ENCODE assay signal across 11 mouse cellular contexts in the genomic region with DNA sequence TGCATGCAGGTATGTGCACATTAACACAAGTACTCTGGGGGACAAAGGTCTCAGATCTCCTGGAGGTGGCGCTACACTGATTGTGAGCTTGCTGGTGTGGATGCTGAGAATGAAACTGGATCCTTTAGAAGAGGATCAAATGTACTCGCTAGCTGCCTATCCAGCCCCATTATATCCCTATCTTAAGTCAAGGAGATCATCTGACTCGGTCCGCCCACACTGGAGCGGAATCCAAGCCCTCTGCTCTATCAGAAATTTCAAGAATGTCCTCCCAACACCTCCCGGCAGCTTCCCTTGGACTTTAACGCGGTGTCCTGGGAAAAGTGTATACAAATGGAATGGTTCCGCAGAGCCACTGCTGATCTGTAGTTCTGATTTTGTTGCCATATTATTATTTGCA.
DNase-seq lines count a peak whose midpoint lies in the region; ATAC-seq and TF ChIP-seq lines count a peak whose summit lies in the region.
"Had no signal": no experiment of that assay in that cellular context is flagged by ENCODE, and none has a peak within 500 bp of the region (broad histone marks: within the 10 kb centered on the region; RNA-seq: fewer than 3 reads in every experiment).

No protein-coding gene starts in this region.

- intact Hi-C loops in heart, postnatal 14 days (cut with DNase I) = no loop called here

- no peak for TF ChIP-seq POLR2A in cerebellum, adult 2 months (IDR thresholded peaks at IDR 0.05; ENCODE audit: borderline replicate concordance, insufficient read depth, low read length)

- no peaks in the 10 kb centered on the region for H3K27me3 ChIP-seq in embryonic facial prominence, embryonic 14.5 days (replicated peaks; ENCODE audit: control insufficient read depth, insufficient read depth, low read length)
- H3K27me3 ChIP-seq in embryonic facial prominence, embryonic 10.5 days (replicated peaks; ENCODE audit: low read depth, poor library complexity, severe bottlenecking) = no peaks in the 10 kb centered on the region
- no peaks in the 10 kb centered on the region for H3K27me3 ChIP-seq in lung, embryonic 15.5 days
- no peaks in the 10 kb centered on the region for H3K27me3 ChIP-seq in cerebellum, adult 2 months (ENCODE audit: control insufficient read depth, insufficient read depth, low read length)
- H3K27me3 ChIP-seq: embryonic facial prominence, embryonic 13.5 days had no signal

- H3K9ac ChIP-seq in embryonic facial prominence, embryonic 14.5 days (ENCODE audit: low read depth, low read length) = no peak overlapping the region
- H3K9ac ChIP-seq in lung, embryonic 15.5 days = no peak overlapping the region
- H3K9ac ChIP-seq: embryonic facial prominence, embryonic 13.5 days; forebrain, postnatal 0 days had no signal

- no peak overlapping the region for H3K4me3 ChIP-seq in embryonic facial prominence, embryonic 14.5 days (ENCODE audit: low read depth, low read length)
- no peak overlapping the region for H3K4me3 ChIP-seq in embryonic facial prominence, embryonic 10.5 days
- H3K4me3 ChIP-seq in lung, embryonic 15.5 days = no peak overlapping the region
- H3K4me3 ChIP-seq in cerebellum, adult 2 months (replicated peaks; ENCODE audit: insufficient read depth, low read depth, low read length) = no peak overlapping the region
- H3K4me3 ChIP-seq: embryonic facial prominence, embryonic 13.5 days had no signal

- TF ChIP-seq CTCF in cerebellum, adult 2 months (IDR thresholded peaks at IDR 0.05; ENCODE audit: borderline replicate concordance, insufficient read depth, low read depth, low read length) = no peak

- no peak overlapping the region for H3K4me2 ChIP-seq in embryonic facial prominence, embryonic 14.5 days (ENCODE audit: low read depth, low read length)
- H3K4me2 ChIP-seq in lung, embryonic 15.5 days = no peak overlapping the region
- H3K4me2 ChIP-seq: embryonic facial prominence, embryonic 13.5 days had no signal

- WGBS in embryonic facial prominence, embryonic 14.5 days = 76% methylated on average over 9 of the region's 9 CpGs
- WGBS in embryonic facial prominence, embryonic 10.5 days = 86% methylated on average over 9 of the region's 9 CpGs
- 42% methylated on average over 9 of the region's 9 CpGs for WGBS in lung, embryonic 15.5 days
- WGBS in cerebellum, adult 2 months = 96% methylated on average over 9 of the region's 9 CpGs

- DNase-seq in embryonic facial prominence, embryonic 14.5 days (ENCODE audit: low spot score) = peak; percentile 16
- DNase-seq in embryonic facial prominence, embryonic 10.5 days (ENCODE audit: low spot score) = no peak
- DNase-seq in R1 (ENCODE audit: low read depth, low spot score) = peak; percentile 75
- peak; percentile 27 to 29 for DNase-seq in heart, postnatal 14 days
- DNase-seq in spleen, postnatal 36 days (ENCODE audit: low spot score in 2 of 2) = no peak
- DNase-seq in adrenal gland, postnatal 14 days = no peak
- no peak for DNase-seq in cerebellum, adult 2 months
- DNase-seq: cerebellum, adult 9-10 months; forebrain, postnatal 0 days had no signal

- H3K9me3 ChIP-seq in embryonic facial prominence, embryonic 14.5 days (ENCODE audit: control insufficient read depth, low read length) = no peaks in the 10 kb centered on the region
- H3K9me3 ChIP-seq in embryonic facial prominence, embryonic 10.5 days = no peaks in the 10 kb centered on the region
- H3K9me3 ChIP-seq in lung, embryonic 15.5 days = no peaks in the 10 kb centered on the region
- H3K9me3 ChIP-seq: embryonic facial prominence, embryonic 13.5 days had no signal

- ATAC-seq in embryonic facial prominence, embryonic 14.5 days (ENCODE audit: low read depth) = peak; percentile 44; the same call in 1 of the 2 replicates
- peak; percentile 57; the same call in 1 of the 2 replicates for ATAC-seq in lung, embryonic 15.5 days (ENCODE audit: borderline replicate concordance, extremely low read depth, low FRiP score, low TSS enrichment)
- ATAC-seq: forebrain, postnatal 0 days had no signal

- 0 out of 2 replicates have a peak, but pooled peaks cover 4% of the 10 kb centered on the region for H3K4me1 ChIP-seq in embryonic facial prominence, embryonic 14.5 days (ENCODE audit: control insufficient read depth, insufficient read depth, low read length)
- peaks cover 4% of the 10 kb centered on the region; the same call in 1 of the 2 replicates for H3K4me1 ChIP-seq in embryonic facial prominence, embryonic 10.5 days
- peaks cover 14% of the 10 kb centered on the region for H3K4me1 ChIP-seq in lung, embryonic 15.5 days
- H3K4me1 ChIP-seq in cerebellum, adult 2 months (ENCODE audit: control insufficient read depth, insufficient read depth, low read length) = no peaks in the 10 kb centered on the region

- H3K36me3 ChIP-seq in embryonic facial prominence, embryonic 14.5 days (ENCODE audit: control insufficient read depth, insufficient read depth, low read length) = peaks cover 29% of the 10 kb centered on the region
- peaks cover 44% of the 10 kb centered on the region for H3K36me3 ChIP-seq in embryonic facial prominence, embryonic 10.5 days (replicated peaks)
- H3K36me3 ChIP-seq in lung, embryonic 15.5 days = peaks cover 14% of the 10 kb centered on the region; the same call in 1 of the 2 replicates

- no peak overlapping the region for H3K27ac ChIP-seq in embryonic facial prominence, embryonic 14.5 days (replicated peaks; ENCODE audit: low read depth, low read length)
- no peak overlapping the region for H3K27ac ChIP-seq in embryonic facial prominence, embryonic 10.5 days (replicated peaks)
- peak overlapping the region; percentile 3; the same call in 1 of the 2 replicates for H3K27ac ChIP-seq in lung, embryonic 15.5 days
- H3K27ac ChIP-seq in cerebellum, adult 2 months (ENCODE audit: insufficient read depth, low read length) = no peak overlapping the region
- H3K27ac ChIP-seq: embryonic facial prominence, embryonic 13.5 days had no signal

Comparison
In these comparisons a context has a peak if more than half of its experiments do, and no peak if none do; other contexts are left out.
1. DNase-seq: peak in embryonic facial prominence, embryonic 14.5 days (single experiment), R1 (single experiment) and heart, postnatal 14 days (2 of 2); none in embryonic facial prominence, embryonic 10.5 days (single experiment), spleen, postnatal 36 days (0 of 2), adrenal gland, postnatal 14 days (single experiment) and cerebellum, adult 2 months (0 of 2).